In genomic region chr3:96526013-96526762, GRCm38 (mm10) we compare ENCODE assay signal across 10 mouse cellular contexts. TPM values are rescaled to one million over a fixed set of nuclear protein-coding genes. Genes with fewer than 3 reads are reported as not detected.
DNase-seq lines count a peak whose midpoint lies in the region; ATAC-seq and TF ChIP-seq lines count a peak whose summit lies in the region.
"Had no signal": no experiment of that assay in that cellular context is flagged by ENCODE, and none has a peak within 500 bp of the region (broad histone marks: within the 10 kb centered on the region; RNA-seq: fewer than 3 reads in every experiment).

No protein-coding gene starts in this region.

- no peaks in the 10 kb centered on the region for H3K79me2 ChIP-seq in liver, adult 2 months (ENCODE audit: control insufficient read depth, insufficient read depth, low read length)

- peak overlapping the region; percentile 97 for H3K27ac ChIP-seq in liver, adult 2 months (replicated peaks; ENCODE audit: insufficient read depth, low read depth, low read length)

- TF ChIP-seq CTCF in liver, adult 2 months (IDR thresholded peaks at IDR 0.05; ENCODE audit: low read depth, low read length) = no peak

- DNase-seq in heart, postnatal 10 days = peak; percentile 37 to 46
- DNase-seq in liver, adult 2 months (ENCODE audit: extremely low read depth, low read depth, low spot score) = peak; percentile 90
- peak; percentile 58 for DNase-seq in skeletal muscle tissue, adult 2 months (ENCODE audit: low read depth, low spot score)
- no peak for DNase-seq in cerebellum, adult 9-10 months
- DNase-seq: kidney, postnatal 36 days; lung, postnatal 10 days had no signal

- ATAC-seq in megakaryocyte, adult 5-6 weeks (ENCODE audit: poor library complexity, severe bottlenecking) = no peak
- ATAC-seq in CD4-positive, CD25-positive, alpha-beta regulatory T cell, adult 4 months = no peak

- H3K36me3 ChIP-seq in megakaryocyte, embryonic 14.5 days (replicated peaks; ENCODE audit: low read length) = no peaks in the 10 kb centered on the region
- H3K36me3 ChIP-seq in liver, adult 2 months (ENCODE audit: control insufficient read depth, insufficient read depth, low read length) = peaks cover 16% of the 10 kb centered on the region

- H3K27me3 ChIP-seq in megakaryocyte, embryonic 14.5 days (replicated peaks) = peaks cover 72% of the 10 kb centered on the region
- no peaks in the 10 kb centered on the region for H3K27me3 ChIP-seq in liver, adult 2 months (ENCODE audit: control insufficient read depth, insufficient read depth, low read length)

- peak overlapping the region; percentile 80 for H3K9ac ChIP-seq in liver, adult 2 months (ENCODE audit: low read depth, low read length)

- 19% methylated on average over 11 of the region's 11 CpGs for WGBS in liver, adult 2 months

- intact Hi-C loops in heart, postnatal 10 days (cut with DNase I) = no loop called here

- H3K4me3 ChIP-seq in megakaryocyte, embryonic 14.5 days (replicated peaks) = peak overlapping the region; percentile 85
- H3K4me3 ChIP-seq in liver, adult 2 months (ENCODE audit: insufficient read depth, low read depth, low read length) = peak overlapping the region; percentile 67

- TF ChIP-seq POLR2A in liver, adult 2 months (IDR thresholded peaks at IDR 0.05; ENCODE audit: extremely low read depth, insufficient read depth, low read length) = 0 out of 2 replicates have a peak, but pooled peaks have one; percentile 49

- peaks cover 30% of the 10 kb centered on the region for H3K4me1 ChIP-seq in megakaryocyte, embryonic 14.5 days
- H3K4me1 ChIP-seq in liver, adult 2 months (ENCODE audit: control insufficient read depth, insufficient read depth, low read length) = peaks cover 12% of the 10 kb centered on the region

- H3K9me3 ChIP-seq in megakaryocyte, embryonic 14.5 days = 0 out of 2 replicates have a peak, but pooled peaks cover 5% of the 10 kb centered on the region

RNA-seq across cellular contexts. Expression of gene Hfe2, which starts 1.2 kb away (rescaled TPM):
- 21.2 and 30.0 TPM in 2 replicates for polyA plus RNA-seq in megakaryocyte, embryonic 14.5 days (2012; ENCODE audit: insufficient read depth, low replicate concordance)
- not detected in 2 replicates for total RNA-seq in megakaryocyte, adult 5-6 weeks (2015)
- not detected in 2 replicates for total RNA-seq in megakaryocyte, adult 5-6 weeks (2017)
- 100 to 1,000 TPM; 149 to 172 TPM for total RNA-seq in heart, postnatal 10 days (2021)
- 29.6 and 36.4 TPM in 2 replicates for total RNA-seq in liver, adult 2 months (2014; rRNA removed)
- polyA plus RNA-seq in liver, adult 2 months (2012; rRNA removed) = 93.8 and 98.4 TPM in 2 replicates
- under 1 TPM in 1 of 2 experiments, not detected in 1; 0.22 TPM for polyA plus RNA-seq in CD4-positive, CD25-positive, alpha-beta regulatory T cell, adult 4 months (2017; shearing (Covaris generic))
- total RNA-seq: adrenal gland, postnatal 36 days had no signal

RNA-seq across cellular contexts. Expression of gene Txnip, which starts 31.6 kb away (rescaled TPM):
- polyA plus RNA-seq in megakaryocyte, embryonic 14.5 days (2012; ENCODE audit: insufficient read depth, low replicate concordance) = 4.1 and 22.7 TPM in 2 replicates
- 411 and 437 TPM in 2 replicates for total RNA-seq in megakaryocyte, adult 5-6 weeks (2015)
- total RNA-seq in megakaryocyte, adult 5-6 weeks (2017) = 356 and 357 TPM in 2 replicates
- 1,000 to 10,000 TPM in 1 of 2 experiments, 100 to 1,000 TPM in 1; 618 to 1,152 TPM for total RNA-seq in heart, postnatal 10 days (2021)
- 153 and 159 TPM in 2 replicates for total RNA-seq in liver, adult 2 months (2014; rRNA removed)
- 51.0 and 74.3 TPM in 2 replicates for polyA plus RNA-seq in liver, adult 2 months (2012; rRNA removed)
- 100 to 1,000 TPM; 376 to 396 TPM for polyA plus RNA-seq in CD4-positive, CD25-positive, alpha-beta regulatory T cell, adult 4 months (2017; shearing (Covaris generic))

RNA-seq across cellular contexts. Expression of gene Gm16253, which starts 50.6 kb away (rescaled TPM):
- polyA plus RNA-seq in megakaryocyte, embryonic 14.5 days (2012; ENCODE audit: insufficient read depth, low replicate concordance) = 0.51 TPM in 1 of 2 replicates, not detected in the other
- total RNA-seq in megakaryocyte, adult 5-6 weeks (2015) = not detected in 2 replicates
- 0.40 TPM in 1 of 2 replicates, not detected in the other for total RNA-seq in megakaryocyte, adult 5-6 weeks (2017)
- total RNA-seq in heart, postnatal 10 days (2021) = 1 to 10 TPM; 4.9 to 5.3 TPM
- total RNA-seq in liver, adult 2 months (2014; rRNA removed) = not detected in 2 replicates
- polyA plus RNA-seq in liver, adult 2 months (2012; rRNA removed) = not detected in 2 replicates
- polyA plus RNA-seq in CD4-positive, CD25-positive, alpha-beta regulatory T cell, adult 4 months (2017; shearing (Covaris generic)) = 1 to 10 TPM; 1.5 to 2.0 TPM
- total RNA-seq: adrenal gland, postnatal 36 days had no signal

Comparison
In these comparisons a context has a peak if more than half of its experiments do, and no peak if none do; other contexts are left out.
1. RNA of gene Hfe2, which starts 1.2 kb away (total RNA-seq): 149 to 172 TPM in heart, postnatal 10 days and 29.6 to 36.4 TPM in liver, adult 2 months; not detected in megakaryocyte, adult 5-6 weeks; every median in the first group is over 10 times any median in the second.